Mouse (Mus musculus): ENCODE data around the gene Psme1. TPM values are rescaled to one million over a fixed set of nuclear protein-coding genes. Genes with fewer than 3 reads are reported as not detected.

The Psme1 gene
- polyA plus RNA-seq, 1 experiment: 188 TPM

DNA sequence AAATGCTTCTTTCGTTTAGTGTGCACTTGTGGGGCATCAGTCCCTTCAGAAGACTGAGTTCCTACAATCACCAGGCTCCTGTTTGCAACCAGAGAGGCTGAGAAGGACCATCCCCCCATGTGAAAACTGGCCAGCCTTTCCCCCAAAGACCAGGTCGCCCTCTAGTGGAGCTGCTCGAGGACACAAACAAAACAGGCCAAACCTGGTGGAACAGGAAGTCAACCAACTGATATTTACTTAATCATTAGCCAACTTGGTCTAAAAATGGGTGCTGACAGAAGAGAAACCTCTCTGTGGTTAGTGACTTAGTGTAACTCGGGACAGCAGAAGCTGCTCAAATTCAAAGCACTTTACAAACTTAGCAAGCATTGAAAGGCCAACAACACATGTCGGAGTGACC is 20.9 kb upstream of the Psme1 start:
- H3K9ac ChIP-seq (ENCODE audit: low read depth, poor library complexity, severe bottlenecking): no peak overlapping the region
- no peaks in the 10 kb centered on the region for H3K36me3 ChIP-seq (ENCODE audit: control insufficient read depth, insufficient read depth, low read length, poor library complexity, severe bottlenecking)
- no peaks in the 10 kb centered on the region for H3K9me3 ChIP-seq (replicated peaks; ENCODE audit: control insufficient read depth, insufficient read depth, low read length, poor library complexity, severe bottlenecking)
- no peak overlapping the region for H3K4me3 ChIP-seq (ENCODE audit: low read depth, low read length)
- H3K27me3 ChIP-seq (ENCODE audit: control insufficient read depth, insufficient read depth, low read length, poor library complexity, severe bottlenecking): no peaks in the 10 kb centered on the region
- no peak overlapping the region for H3K27ac ChIP-seq (ENCODE audit: insufficient read depth, low read length)
- H3K4me1 ChIP-seq (ENCODE audit: control insufficient read depth, insufficient read depth, low read length): peaks cover 1% of the 10 kb centered on the region
- TF ChIP-seq CTCF (IDR thresholded peaks at IDR 0.05; ENCODE audit: low read depth, low read length) (peak; percentile 91), EP300 (IDR thresholded peaks at IDR 0.05; ENCODE audit: insufficient read depth, low read depth, low read length) (0 out of 2 replicates have a peak, but pooled peaks have one; percentile 48), POLR2A (IDR thresholded peaks at IDR 0.05; ENCODE audit: insufficient read depth, low read length) (no peak)

DNA sequence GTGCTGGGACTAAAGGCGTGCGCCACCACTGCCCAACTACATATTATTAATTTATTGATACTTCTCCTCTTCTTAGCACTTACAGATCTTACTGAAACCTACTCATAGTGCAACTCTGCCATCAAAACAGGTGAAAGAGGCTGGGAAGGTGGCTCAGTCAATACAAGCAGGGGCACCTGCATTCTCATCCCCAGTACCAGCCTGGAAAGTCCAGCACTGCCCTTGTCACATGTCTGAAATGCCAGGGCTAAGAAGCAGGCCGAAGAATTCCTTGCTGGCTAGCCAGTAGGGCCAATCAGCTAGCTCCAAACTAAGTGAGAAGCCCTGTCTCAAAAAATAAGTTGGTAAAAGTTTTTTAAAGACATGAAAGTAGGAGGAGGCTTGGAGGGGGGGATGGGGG is 20.3 kb upstream of the Psme1 start:
- H3K4me1 ChIP-seq (ENCODE audit: control insufficient read depth, insufficient read depth, low read length): peaks cover 1% of the 10 kb centered on the region
- H3K27ac ChIP-seq (ENCODE audit: insufficient read depth, low read length): no peak overlapping the region
- H3K4me3 ChIP-seq (ENCODE audit: low read depth, low read length): no peak overlapping the region
- no peak overlapping the region for H3K9ac ChIP-seq (ENCODE audit: low read depth, poor library complexity, severe bottlenecking)
- H3K9me3 ChIP-seq (replicated peaks; ENCODE audit: control insufficient read depth, insufficient read depth, low read length, poor library complexity, severe bottlenecking): no peaks in the 10 kb centered on the region
- TF ChIP-seq EP300 (IDR thresholded peaks at IDR 0.05; ENCODE audit: insufficient read depth, low read depth, low read length) (no peak), POLR2A (IDR thresholded peaks at IDR 0.05; ENCODE audit: insufficient read depth, low read length) (no peak), CTCF (IDR thresholded peaks at IDR 0.05; ENCODE audit: low read depth, low read length) (no peak)
- no peaks in the 10 kb centered on the region for H3K27me3 ChIP-seq (ENCODE audit: control insufficient read depth, insufficient read depth, low read length, poor library complexity, severe bottlenecking)
- H3K36me3 ChIP-seq (ENCODE audit: control insufficient read depth, insufficient read depth, low read length, poor library complexity, severe bottlenecking): no peaks in the 10 kb centered on the region

DNA sequence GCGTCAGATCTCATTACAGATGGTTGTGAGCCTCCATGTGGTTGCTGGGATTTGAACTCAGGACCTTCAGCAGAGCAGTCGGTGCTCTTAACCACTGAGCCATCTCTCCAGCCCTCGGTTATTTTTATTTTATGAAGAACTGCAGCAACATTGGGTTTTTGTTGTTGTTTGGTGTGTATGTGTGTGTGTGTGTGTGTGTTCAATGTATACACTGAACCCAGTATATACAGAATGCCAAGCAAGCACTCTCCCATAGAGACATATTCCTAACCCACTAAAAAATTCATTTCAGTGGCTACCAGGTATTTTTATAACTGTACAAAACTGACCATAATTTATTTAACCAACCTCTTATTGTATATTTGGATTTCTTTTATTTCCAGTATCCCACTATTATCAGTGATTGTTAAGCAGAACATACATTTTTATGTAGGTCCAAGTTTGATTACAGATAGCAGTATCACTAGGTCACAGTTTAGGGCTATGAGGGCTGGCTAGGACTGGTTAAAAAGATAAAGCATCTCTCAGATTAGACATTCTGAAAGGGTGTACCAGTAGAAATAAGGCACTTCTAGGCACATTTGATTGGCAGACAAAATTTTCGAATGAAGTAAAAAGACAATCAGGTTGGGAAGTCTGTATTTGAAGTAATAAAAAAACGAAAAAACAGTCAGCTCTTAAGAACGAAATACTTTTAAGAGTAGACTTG is 19.0 kb upstream of the Psme1 start:
- TF ChIP-seq CTCF (IDR thresholded peaks at IDR 0.05; ENCODE audit: low read depth, low read length): no peak
- TF ChIP-seq POLR2A (IDR thresholded peaks at IDR 0.05; ENCODE audit: insufficient read depth, low read length): no peak
- TF ChIP-seq EP300 (IDR thresholded peaks at IDR 0.05; ENCODE audit: insufficient read depth, low read depth, low read length): no peak
- no peaks in the 10 kb centered on the region for H3K27me3 ChIP-seq (ENCODE audit: control insufficient read depth, insufficient read depth, low read length, poor library complexity, severe bottlenecking)
- H3K36me3 ChIP-seq (ENCODE audit: control insufficient read depth, insufficient read depth, low read length, poor library complexity, severe bottlenecking): no peaks in the 10 kb centered on the region
- H3K9ac ChIP-seq (ENCODE audit: low read depth, poor library complexity, severe bottlenecking): peak overlapping the region; percentile 38
- H3K4me3 ChIP-seq (ENCODE audit: low read depth, low read length): peak overlapping the region; percentile 22; the same call in 1 of the 2 replicates
- no peaks in the 10 kb centered on the region for H3K9me3 ChIP-seq (replicated peaks; ENCODE audit: control insufficient read depth, insufficient read depth, low read length, poor library complexity, severe bottlenecking)
- H3K27ac ChIP-seq (ENCODE audit: insufficient read depth, low read length): no peak overlapping the region
- peaks cover 1% of the 10 kb centered on the region for H3K4me1 ChIP-seq (ENCODE audit: control insufficient read depth, insufficient read depth, low read length)

DNA sequence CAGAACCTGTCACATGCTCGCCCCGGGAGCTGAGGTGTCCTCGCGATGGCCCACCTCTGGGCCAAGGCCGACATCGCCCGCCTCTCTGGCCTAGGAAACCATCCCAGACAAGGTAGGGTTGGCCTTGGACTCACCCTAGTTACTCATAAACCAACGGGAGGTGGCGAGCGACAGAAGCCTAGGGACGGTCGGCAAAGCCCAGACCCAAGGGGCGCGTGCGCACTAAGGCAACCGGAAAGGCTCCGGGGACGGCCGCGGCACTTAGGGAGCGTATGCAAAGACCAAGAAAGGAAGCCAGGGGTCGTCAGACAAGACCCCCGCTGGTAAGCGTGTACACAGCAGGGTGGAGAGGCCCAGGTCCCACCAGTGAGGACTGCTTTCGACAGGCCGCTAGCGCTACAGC is 18.1 kb upstream of the Psme1 start, which contains the start of gene Dcaf11:
Gene Dcaf11, plus strand, starts transcription at position 208 of the 403 bp plus-strand sequence.
- Histone ChIP-seq H3K4me3 (ENCODE audit: low read depth, low read length) (peak within 1 kb of the TSS; percentile 79), H3K27ac (ENCODE audit: insufficient read depth, low read length) (peak within 1 kb of the TSS; percentile 86)
- TF ChIP-seq CTCF (IDR thresholded peaks at IDR 0.05; ENCODE audit: low read depth, low read length) (no peak), EP300 (IDR thresholded peaks at IDR 0.05; ENCODE audit: insufficient read depth, low read depth, low read length) (0 out of 2 replicates have a peak, but pooled peaks have one; percentile 67), POLR2A (IDR thresholded peaks at IDR 0.05; ENCODE audit: insufficient read depth, low read length) (no peak)

DNA sequence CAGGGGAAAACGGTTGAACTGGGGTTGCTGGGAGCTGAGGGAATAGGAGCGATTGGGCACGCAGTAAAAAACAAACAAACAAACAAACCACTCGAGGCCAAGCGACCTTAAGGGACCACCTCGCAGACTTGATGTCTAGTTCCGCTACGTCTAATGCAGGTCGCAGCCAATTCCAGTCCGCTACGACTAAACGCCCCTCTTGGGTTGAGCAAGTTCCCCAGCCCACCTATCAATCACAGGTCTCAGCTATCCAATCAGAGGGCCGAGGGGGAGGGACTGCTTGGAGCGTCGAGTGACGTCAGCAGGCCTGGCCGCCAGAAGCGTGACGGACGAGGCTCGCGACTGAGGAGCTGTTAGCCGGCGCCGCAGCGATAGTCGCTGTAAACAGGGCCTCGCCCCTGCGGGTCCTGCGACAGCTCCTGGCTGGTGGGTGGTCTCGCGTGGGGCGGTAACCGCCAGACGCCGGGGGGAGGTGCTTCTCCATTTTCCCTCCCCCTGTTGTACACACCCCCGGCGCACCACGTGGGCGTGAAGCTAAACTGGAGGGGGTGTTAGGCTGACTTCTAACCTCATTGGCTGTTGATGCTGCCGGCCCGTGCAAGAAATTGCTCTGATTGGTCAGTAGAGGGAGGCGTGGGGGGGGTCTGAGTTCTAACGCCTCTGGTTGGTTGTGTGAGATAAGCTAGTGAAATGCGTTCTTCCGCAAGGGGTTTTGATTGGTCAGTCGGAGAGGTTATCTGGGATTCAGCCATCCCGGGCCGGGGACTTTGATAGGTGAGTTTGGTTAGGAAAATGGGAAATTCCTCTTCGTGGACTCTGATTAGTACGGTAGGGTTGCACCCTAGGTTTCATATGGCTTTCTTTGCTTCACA is 17.5 kb upstream of the Psme1 start, which contains the start of gene A730061H03Rik:
Gene A730061H03Rik, minus strand, starts transcription at position 205 of the 872 bp plus-strand sequence.
- TF ChIP-seq POLR2A (IDR thresholded peaks at IDR 0.05; ENCODE audit: insufficient read depth, low read length): peak; percentile 30
- TF ChIP-seq EP300 (IDR thresholded peaks at IDR 0.05; ENCODE audit: insufficient read depth, low read depth, low read length): no peak
- Histone ChIP-seq H3K4me3 (ENCODE audit: low read depth, low read length) (peak within 1 kb of the TSS; percentile 79), H3K27ac (ENCODE audit: insufficient read depth, low read length) (peak within 1 kb of the TSS; percentile 86), H3K27me3 (ENCODE audit: control insufficient read depth, insufficient read depth, low read length, poor library complexity, severe bottlenecking) (no peaks in the 10 kb centered on the region), H3K36me3 (ENCODE audit: control insufficient read depth, insufficient read depth, low read length, poor library complexity, severe bottlenecking) (peaks cover 3% of the 10 kb centered on the region; the same call in 1 of the 2 replicates), H3K4me1 (ENCODE audit: control insufficient read depth, insufficient read depth, low read length) (no peaks in the 10 kb centered on the region), H3K9me3 (replicated peaks; ENCODE audit: control insufficient read depth, insufficient read depth, low read length, poor library complexity, severe bottlenecking) (no peaks in the 10 kb centered on the region), H3K9ac (ENCODE audit: low read depth, poor library complexity, severe bottlenecking) (peak within 1 kb of the TSS; percentile 38)

More for the DNA sequence above, 18.1 kb upstream of the Psme1 start, which contains the start of gene Dcaf11:
- Histone ChIP-seq H3K27me3 (ENCODE audit: control insufficient read depth, insufficient read depth, low read length, poor library complexity, severe bottlenecking) (no peaks in the 10 kb centered on the region), H3K9ac (ENCODE audit: low read depth, poor library complexity, severe bottlenecking) (peak within 1 kb of the TSS; percentile 38), H3K9me3 (replicated peaks; ENCODE audit: control insufficient read depth, insufficient read depth, low read length, poor library complexity, severe bottlenecking) (no peaks in the 10 kb centered on the region), H3K4me1 (ENCODE audit: control insufficient read depth, insufficient read depth, low read length) (no peaks in the 10 kb centered on the region), H3K36me3 (ENCODE audit: control insufficient read depth, insufficient read depth, low read length, poor library complexity, severe bottlenecking) (no peaks in the 10 kb centered on the region)
